Mouse (Mus musculus) heart, postnatal 25 days (tissue): ENCODE measurements around the gene Acbd3. TPM values are rescaled to one million over a fixed set of nuclear protein-coding genes. Genes with fewer than 3 reads are reported as not detected.

Experiments
- total RNA-seq, 2 experiments: library from RNA; stranded (reverse); gene quantifications; 2 replicates each; pipeline ENCODE4 v1.2.3; 2021

Acbd3 gene
- total RNA-seq, 2 experiments from 2014 or later, result 22.6 to 24.8 TPM

Other genes starting within 250 kb of the Acbd3 start
- gene Stum, start 242.5 kb upstream of the Acbd3 start, total RNA-seq, result 1 to 10 TPM; 1.1 to 1.2 TPM
- gene Parp1, start 157.1 kb upstream of the Acbd3 start, total RNA-seq, result 10 to 100 TPM; 58.3 to 62.5 TPM
- gene Lin9, start 84.9 kb upstream of the Acbd3 start, total RNA-seq, result 1 to 10 TPM; 2.6 to 2.7 TPM
- gene Mixl1, start 29.0 kb upstream of the Acbd3 start, total RNA-seq, result not detected
- 100 to 1,000 TPM; 494 to 517 TPM for gene H3f3a, start 87.9 kb downstream of the Acbd3 start, total RNA-seq
- gene Sde2, start 125.1 kb downstream of the Acbd3 start, total RNA-seq, result 10 to 100 TPM; 10.4 to 11.8 TPM
- gene Lefty2, start 167.1 kb downstream of the Acbd3 start, total RNA-seq, result not detected
- 10 to 100 TPM; 13.0 to 13.8 TPM for gene Pycr2, start 178.2 kb downstream of the Acbd3 start, total RNA-seq
- under 1 TPM; 0.17 to 0.94 TPM for gene Lefty1, start 209.0 kb downstream of the Acbd3 start, total RNA-seq
- 10 to 100 TPM; 15.1 to 16.3 TPM for gene Tmem63a, start 216.3 kb downstream of the Acbd3 start, total RNA-seq